Mouse (Mus musculus) megakaryocyte-erythroid progenitor cell, adult 5-6 weeks (primary cell): ENCODE data around the gene Spp2. TPM values are rescaled to one million over a fixed set of nuclear protein-coding genes. Genes with fewer than 3 reads are reported as not detected.
A peak's percentile ranks its signal among the peaks of the same experiment; 100 is the strongest.

Experiments used
- ATAC-seq: replicated peaks from 2 replicates; pipeline ENCODE4 v1.8.0; 2016; ENCODE audit warnings: mild to moderate bottlenecking, inconsistent platforms; ENCODE audit not compliant: severe bottlenecking, poor library complexity, low FRiP score, low TSS enrichment
- total RNA-seq, 2 experiments: library from RNA; stranded (forward) in 1 of 2; stranded (reverse) in 1 of 2; fragments of 200-1000, 215-1000 nt in 1 of 2; fragments of >200 nt in 1 of 2; fragmentation: Nextera tagmentation in 1 of 2; gene quantifications; 2 replicates each; pipeline ENCODE4 v1.2.3; 2014 to 2017

Gene Spp2
- total RNA-seq (2014; fragmentation: Nextera tagmentation) (not detected in 2 replicates), total RNA-seq (2017) (not detected in 2 replicates)

DNA sequence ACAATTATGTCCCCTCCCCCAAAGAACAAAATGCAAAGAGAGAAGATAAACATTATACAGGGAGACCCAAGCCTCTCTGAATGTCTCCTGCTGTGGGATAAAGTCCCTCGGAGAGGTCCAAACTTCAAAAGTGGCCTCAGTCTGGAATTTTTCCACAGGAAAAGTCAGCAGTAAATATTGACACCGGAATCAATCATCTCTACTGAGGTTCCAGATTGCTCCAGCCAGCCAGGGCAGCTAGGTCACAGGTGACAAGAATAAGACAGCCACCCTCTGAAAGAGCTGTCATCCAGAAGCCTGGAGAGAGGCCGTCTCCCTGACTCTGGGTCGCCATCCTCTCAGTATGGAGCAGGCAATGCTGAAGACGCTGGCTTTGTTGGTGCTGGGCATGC lies at the start of gene Spp2:
TSS of gene Spp2 (plus strand) at position 155 of the 392 bp plus-strand sequence.
- ATAC-seq, result no peak

DNA sequence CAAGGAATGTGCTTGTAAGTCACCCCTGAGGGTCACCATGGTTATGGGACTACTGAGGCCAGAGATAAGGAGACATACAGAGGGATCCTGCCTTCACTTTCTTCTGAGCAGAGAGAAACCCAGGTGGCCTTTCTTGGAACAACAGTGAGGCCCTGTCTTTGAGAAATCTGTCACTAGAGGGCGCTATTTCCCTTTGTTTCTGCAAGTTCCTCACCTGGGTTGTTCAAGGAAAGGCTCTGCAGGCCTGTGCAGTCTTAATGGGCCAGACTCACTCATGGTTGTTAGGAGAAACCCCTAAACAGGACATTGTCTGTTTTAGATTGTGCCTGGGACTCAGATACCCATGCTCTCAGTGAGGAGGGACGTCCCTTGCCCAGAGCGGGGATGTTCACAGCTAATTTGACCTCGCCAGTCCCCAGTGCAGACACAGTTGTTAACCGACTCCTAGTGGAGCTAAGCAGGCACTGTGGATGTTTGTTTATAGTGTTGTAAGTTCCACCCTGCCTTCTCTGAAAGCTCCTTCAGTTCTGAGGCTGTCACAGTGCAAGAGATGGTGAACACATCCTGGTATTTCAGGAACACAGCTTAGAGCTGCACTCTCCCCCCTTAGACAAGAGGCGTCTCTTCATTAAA lies 49.2 kb upstream of the Spp2 start:
- ATAC-seq, result peak; percentile 75

- ATAC-seq, result no peak
Measured at GRCm38 (mm10) chr1:88358102-88358654, 48.6 kb upstream of the Spp2 start.

DNA sequence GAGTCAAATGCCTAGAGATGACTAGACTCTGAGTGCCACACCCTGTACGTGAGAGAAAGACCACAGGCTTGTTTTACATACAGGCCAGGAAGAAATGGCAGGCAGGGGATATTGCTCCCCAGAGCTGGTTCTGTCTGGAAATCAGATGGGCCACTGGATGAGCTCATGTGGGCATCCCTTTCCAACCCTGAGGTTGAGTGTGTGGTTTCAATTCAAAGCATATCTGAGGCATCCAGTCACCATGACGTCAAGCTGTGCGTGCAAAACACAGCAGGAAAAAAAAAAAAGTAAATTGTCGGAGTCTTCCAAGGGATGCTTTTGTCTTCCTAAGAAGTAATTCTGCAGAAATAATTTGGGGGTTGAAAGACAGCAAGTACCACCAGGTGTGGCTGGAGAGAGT lies 45.7 kb upstream of the Spp2 start:
- ATAC-seq, result no peak

GRCm38 (mm10) chr1:88366881-88367644 lies 39.7 kb upstream of the Spp2 start:
- ATAC-seq, result no peak

DNA sequence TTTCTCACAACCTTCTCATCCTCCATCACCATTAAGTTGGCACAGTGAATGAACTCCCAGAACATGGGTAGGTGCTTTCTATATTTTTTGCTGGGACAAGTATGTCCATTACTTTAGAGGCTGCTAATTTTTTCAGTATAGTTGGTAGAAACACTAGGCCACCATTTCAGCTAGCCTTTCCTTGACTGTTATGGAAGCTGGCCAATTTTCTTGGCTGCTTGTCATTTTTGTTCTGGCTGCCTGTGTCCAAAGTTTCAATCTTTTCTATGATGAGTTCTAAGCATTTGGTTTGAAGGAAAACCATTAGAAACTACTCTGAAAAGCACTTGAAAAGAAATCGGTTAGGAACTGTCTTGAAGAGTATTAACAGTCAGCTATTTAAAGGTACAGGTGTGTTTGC lies 28.3 kb upstream of the Spp2 start:
- no peak for ATAC-seq

DNA sequence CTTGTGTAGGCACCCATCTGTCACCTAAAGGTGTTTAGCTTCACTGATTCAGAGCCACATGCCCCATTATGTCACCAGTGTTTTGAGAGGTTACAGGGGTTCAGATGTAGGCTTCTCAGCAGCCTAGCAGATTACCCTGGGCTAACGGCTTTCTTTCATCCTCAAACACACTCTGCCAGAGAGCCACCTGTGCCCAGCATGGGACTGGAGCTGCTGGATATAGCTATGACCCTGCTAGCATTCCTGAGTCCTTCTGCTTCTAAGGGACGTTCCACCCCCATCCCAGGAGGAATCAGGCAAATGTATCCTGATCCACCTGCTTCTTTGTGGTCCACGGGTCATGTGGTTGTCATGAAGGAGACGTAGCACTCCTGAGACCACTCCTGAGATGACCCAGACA lies 15.1 kb upstream of the Spp2 start:
- ATAC-seq, result no peak

- ATAC-seq, result no peak
Measured at GRCm38 (mm10) chr1:88393321-88393720, 13.4 kb upstream of the Spp2 start.

DNA sequence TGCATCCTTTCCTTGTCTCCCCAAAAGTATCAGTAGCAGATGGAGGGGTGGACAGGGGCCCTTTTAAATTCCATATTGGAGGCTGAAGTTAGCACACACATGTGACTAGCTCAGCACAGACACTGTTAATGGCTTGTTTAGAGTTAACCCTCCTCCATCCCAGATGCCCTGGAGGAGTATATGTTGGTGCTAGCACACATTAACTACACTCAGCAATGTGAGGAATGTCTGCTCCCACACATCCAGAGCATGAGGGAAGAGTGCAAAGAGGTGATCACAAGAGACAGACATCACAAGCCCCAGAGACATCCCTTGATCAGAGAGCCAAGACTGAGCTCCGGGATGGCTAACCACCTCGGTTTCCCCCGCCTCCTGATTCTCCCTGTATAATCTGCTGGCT lies 3.4 kb upstream of the Spp2 start:
- no peak for ATAC-seq

DNA sequence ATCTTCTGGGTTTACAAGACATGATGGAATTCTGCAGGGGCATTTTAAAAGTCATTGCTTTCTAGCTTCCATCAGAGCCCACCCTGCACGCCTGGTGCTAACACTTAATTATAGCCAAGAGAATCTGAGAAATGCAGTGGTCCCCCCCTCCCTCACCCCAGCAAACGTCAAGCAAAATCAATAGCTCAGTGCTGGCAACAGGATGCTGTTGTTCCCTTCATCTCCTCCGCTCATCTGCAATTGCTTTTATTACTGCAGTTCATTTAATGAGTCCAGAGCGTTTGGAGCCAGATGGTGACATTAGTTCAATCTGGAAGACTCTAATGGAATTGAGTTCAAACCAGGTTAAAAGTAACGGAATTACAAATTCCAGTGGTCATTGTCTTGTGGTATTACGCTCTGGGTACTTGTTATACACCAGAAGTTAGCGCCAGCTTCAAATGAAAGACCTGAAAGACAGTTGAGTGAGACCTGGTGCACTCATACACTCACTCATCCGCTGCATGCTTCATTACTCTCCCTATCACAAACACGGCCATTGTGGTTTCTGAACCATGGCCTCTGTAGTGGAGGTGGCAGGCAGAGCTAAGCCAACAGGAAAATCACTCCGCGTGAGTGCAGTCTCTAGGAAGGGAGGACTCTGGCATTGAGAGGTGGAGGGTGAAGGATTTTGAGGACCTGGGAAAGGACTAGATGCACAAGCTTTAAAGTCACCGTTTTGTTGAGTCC lies 519 bp upstream of the Spp2 start:
- no peak for ATAC-seq

- no peak for ATAC-seq
Measured at GRCm38 (mm10) chr1:88408340-88408739, 1.6 kb downstream of the Spp2 start.

GRCm38 (mm10) chr1:88412013-88412412 lies 5.3 kb downstream of the Spp2 start:
- ATAC-seq, result no peak

GRCm38 (mm10) chr1:88418943-88419342 lies 12.2 kb downstream of the Spp2 start:
- no peak for ATAC-seq

DNA sequence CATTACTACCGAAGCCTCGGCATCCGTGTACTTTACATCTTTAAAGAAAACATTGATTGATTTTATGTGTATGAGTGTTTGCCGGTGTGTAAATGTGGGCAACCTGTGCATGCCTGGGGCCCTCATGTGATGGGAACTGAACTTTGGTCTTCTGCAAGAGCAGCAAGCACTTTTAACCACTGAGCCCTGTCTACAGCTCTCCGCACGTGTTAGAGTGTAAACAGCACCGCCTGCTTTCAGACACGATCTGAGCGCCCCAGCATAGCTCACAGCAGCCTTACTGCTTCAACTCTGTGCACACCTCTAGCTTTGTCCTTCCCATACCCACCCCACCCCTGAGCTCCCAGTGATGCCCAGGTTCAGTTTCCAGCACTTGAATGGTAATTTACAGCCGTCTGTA lies 15.3 kb downstream of the Spp2 start:
- ATAC-seq, result no peak

DNA sequence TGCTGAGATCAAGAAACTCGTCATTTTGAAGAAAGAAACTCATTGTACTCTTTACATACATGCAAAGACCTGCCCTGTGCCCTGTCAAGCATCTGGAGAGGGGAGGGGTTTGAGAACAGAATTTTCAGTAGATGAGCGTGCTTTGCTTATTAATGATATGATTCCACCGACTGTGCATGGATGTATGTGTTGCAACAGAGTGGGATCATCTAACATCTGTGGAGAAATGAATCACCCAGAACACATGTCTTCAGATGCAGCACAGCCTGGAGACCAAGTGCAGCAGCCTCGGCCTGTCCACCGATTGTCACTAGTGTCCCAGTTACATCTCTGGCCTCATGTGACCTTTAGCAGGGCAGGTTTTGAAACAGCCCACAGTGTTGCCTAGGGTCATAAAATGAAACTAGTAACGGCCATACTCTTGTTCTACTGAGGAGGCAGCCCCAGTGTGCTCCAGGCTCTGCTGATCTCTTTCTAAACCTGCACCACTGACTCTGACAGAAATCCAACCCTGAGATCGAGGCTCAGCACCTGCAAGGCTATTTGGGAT lies 16.2 kb downstream of the Spp2 start:
- ATAC-seq, result no peak

GRCm38 (mm10) chr1:88424602-88425252 lies 18.0 kb downstream of the Spp2 start:
- peak; percentile 84 for ATAC-seq

GRCm38 (mm10) chr1:88427987-88428741 lies 21.4 kb downstream of the Spp2 start:
- no peak for ATAC-seq

GRCm38 (mm10) chr1:88429413-88429812 lies 22.7 kb downstream of the Spp2 start:
- ATAC-seq, result no peak

DNA sequence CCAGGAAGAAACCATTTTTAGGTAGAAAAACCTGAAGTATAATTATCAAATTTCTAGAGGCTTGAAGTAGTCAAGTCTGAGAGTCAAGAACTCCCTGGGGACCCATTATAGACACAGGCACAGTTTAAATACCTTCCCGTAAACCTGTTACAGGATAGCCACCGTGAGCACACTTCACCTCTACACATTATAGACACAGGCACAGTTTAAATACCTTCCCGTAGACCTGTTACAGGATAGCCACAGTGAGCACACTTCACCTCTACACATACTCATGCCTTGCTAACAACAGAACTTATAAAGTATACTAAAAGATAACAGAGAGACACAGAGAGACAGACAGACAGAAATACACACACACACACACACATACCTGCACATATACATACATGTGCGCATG lies 24.5 kb downstream of the Spp2 start:
- ATAC-seq, result no peak
